Mouse (Mus musculus) heart, postnatal 0 days (tissue): ENCODE data around the gene Celf2. TPM values are rescaled to one million over a fixed set of nuclear protein-coding genes. Genes with fewer than 3 reads are reported as not detected.
A peak's percentile ranks its signal among the peaks of the same experiment; 100 is the strongest.

Source experiments
- ATAC-seq: fragments of 200-750 bp; cut with Nextera tagmentation; 2 replicates; pipeline ENCODE4 v1.8.0; 2017; ENCODE audit warnings: low read depth, moderate number of reproducible peaks, moderate library complexity; ENCODE audit not compliant: insufficient read depth
- DNase-seq: peaks from one replicate; pipeline ENCODE4 v3.0.0-alpha.2; 2016; ENCODE audit warnings: low spot score
- H3K27ac ChIP-seq: fragments of 300-500 bp; sonication (generic); 2 replicates; pipeline ENCODE4 v1.5.1; 2014; ENCODE audit warnings: low read depth, mild to moderate bottlenecking
- H3K27me3 ChIP-seq: fragments of 300-500 bp; sonication (generic); 2 replicates; pipeline ENCODE4 v1.6.1; 2014; ENCODE audit warnings: low read length, mixed read lengths; ENCODE audit not compliant: control insufficient read depth, insufficient read depth
- H3K36me3 ChIP-seq: fragments of 300-500 bp; sonication (generic); replicated peaks from 2 replicates; pipeline ENCODE4 v1.6.1; 2014; ENCODE audit warnings: low read length, mixed read lengths; ENCODE audit not compliant: control insufficient read depth, insufficient read depth
- H3K4me1 ChIP-seq: fragments of 300-500 bp; sonication (generic); 2 replicates; pipeline ENCODE4 v1.6.1; 2014; ENCODE audit warnings: antibody characterized with exemption; ENCODE audit not compliant: control insufficient read depth, insufficient read depth
- H3K4me2 ChIP-seq: fragments of 300-500 bp; sonication (generic); 2 replicates; pipeline ENCODE4 v1.6.1; 2014; ENCODE audit warnings: low read depth, mild to moderate bottlenecking, low read length, moderate library complexity
- H3K4me3 ChIP-seq: fragments of 300-500 bp; sonication (generic); 2 replicates; pipeline ENCODE4 v1.5.1; 2014; ENCODE audit warnings: low read depth, low read length
- H3K9ac ChIP-seq: fragments of 300-500 bp; sonication (generic); replicated peaks from 2 replicates; pipeline ENCODE4 v1.6.1; 2014; ENCODE audit warnings: low read depth, low read length, mixed read lengths
- H3K9me3 ChIP-seq: fragments of 300-500 bp; sonication (generic); replicated peaks from 2 replicates; pipeline ENCODE4 v1.6.1; 2016; ENCODE audit warnings: low read length; ENCODE audit not compliant: control insufficient read depth
- CTCF ChIP-seq: IDR thresholded peaks from 2 replicates; pipeline ENCODE4 v1.5.1; 2016; ENCODE audit warnings: antibody characterized with exemption, control low read depth, low read depth
- EP300 ChIP-seq: IDR thresholded peaks from 2 replicates; pipeline ENCODE4 v1.6.1; 2016; ENCODE audit warnings: antibody characterized with exemption, low read depth
- WGBS: fragments of 180-500 bp; shearing (Covaris S2); extraction: QIAGEN DNeasy Blood & Tissue Kit; methylation state at CpG from one replicate; pipeline ENCODE4 v1.1.7; 2014; 5-methylcytosine and 5-hydroxymethylcytosine counted together
- polyA plus RNA-seq: library from polyadenylated mRNA; unstranded; fragments of >200 nt; fragmentation: Nextera tagmentation; extraction: Ambion mirVana; gene quantifications from 2 replicates; pipeline ENCODE4 v1.2.1, GENCODE M21; 2015
- total RNA-seq: library from RNA; depleted of rRNA; stranded (reverse); fragments of >200 nt; gene quantifications from 2 replicates; pipeline ENCODE4 v1.2.3, GENCODE M21; 2014; ENCODE audit warnings: low replicate concordance

Celf2 gene
- total and polyA plus RNA-seq, 2 experiments from 2014 or later = 47.6 to 64.9 TPM

DNA sequence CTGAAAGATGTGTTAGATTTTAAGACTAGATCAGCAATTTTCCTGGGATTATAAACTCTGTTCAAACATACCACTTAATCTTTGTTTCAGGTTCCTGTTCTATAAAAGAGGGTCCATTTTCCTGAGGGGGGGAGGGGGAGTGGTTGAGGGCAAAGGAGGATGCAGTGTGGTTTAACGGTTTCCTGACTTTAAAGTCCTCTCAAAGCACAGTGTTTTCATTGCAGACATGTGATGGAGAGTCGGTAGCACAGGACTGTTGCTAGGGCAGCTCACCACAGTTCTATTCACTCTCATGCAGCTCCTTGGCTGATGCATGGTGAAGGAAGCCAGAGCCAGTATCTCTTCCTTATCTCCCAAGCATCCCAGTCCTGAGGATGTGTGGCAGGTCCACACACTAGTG is 802.1 kb downstream of the Celf2 start:
- no peaks in the 10 kb centered on the region for H3K9me3 ChIP-seq
- H3K4me1 ChIP-seq = 0 out of 2 replicates have a peak, but pooled peaks cover 13% of the 10 kb centered on the region
- 29% methylated on average over 2 of the region's 2 CpGs for WGBS
- peak overlapping the region; percentile 34; the same call in 1 of the 2 replicates for H3K27ac ChIP-seq
- no peak overlapping the region for H3K4me2 ChIP-seq
- no peak for TF ChIP-seq EP300
- TF ChIP-seq CTCF = no peak
- H3K27me3 ChIP-seq = no peaks in the 10 kb centered on the region
- no peaks in the 10 kb centered on the region for H3K36me3 ChIP-seq
- H3K9ac ChIP-seq = no peak overlapping the region
- H3K4me3 ChIP-seq = no peak overlapping the region
- no peak for ATAC-seq
- DNase-seq = no peak

DNA sequence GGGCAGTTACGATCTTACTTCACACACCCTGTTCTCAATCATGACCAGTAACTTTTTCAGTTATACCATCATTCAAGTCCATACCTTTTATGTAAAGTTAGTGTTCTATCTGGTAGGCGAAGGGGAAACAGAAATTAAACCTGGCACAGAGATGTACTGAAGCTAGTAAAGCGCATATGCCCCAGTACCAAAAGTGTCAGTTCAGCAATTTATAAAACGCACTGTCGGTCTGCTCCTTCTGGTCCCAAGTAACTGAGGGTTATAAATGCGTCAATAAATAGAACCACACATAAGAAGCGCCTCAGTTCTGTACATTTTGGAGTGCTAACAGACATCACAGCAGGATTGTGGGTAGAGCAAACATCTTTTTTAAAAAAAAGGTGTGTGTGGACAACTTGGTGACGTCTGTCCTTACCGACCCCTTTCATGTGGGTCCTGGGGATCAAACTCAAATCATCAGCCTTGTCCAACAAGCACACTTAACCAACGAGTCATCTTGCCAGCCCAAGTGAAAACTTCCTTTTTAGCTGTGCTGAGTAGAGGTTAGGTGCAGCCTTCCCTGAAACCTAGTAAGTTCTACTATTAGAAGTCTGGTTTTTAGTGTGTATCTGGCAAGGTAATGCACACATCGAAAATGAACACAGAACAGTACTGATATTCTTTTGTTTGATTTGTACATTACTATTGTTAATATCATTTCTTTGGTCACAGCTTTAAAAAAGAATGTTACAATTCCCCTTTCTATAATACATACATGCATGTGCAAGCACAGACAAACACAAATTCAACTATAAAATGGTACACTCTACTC is 803.2 kb downstream of the Celf2 start:
- Histone ChIP-seq H3K27me3 (no peaks in the 10 kb centered on the region), H3K27ac (peak overlapping the region; percentile 4; the same call in 1 of the 2 replicates), H3K4me2 (no peak overlapping the region), H3K4me3 (no peak overlapping the region), H3K36me3 (no peaks in the 10 kb centered on the region), H3K4me1 (0 out of 2 replicates have a peak, but pooled peaks cover 13% of the 10 kb centered on the region), H3K9ac (no peak overlapping the region), H3K9me3 (no peaks in the 10 kb centered on the region)
- ATAC-seq = no peak
- no peak for TF ChIP-seq CTCF
- no peak for TF ChIP-seq EP300
- WGBS = 77% methylated on average over 11 of the region's 11 CpGs
- no peak for DNase-seq

DNA sequence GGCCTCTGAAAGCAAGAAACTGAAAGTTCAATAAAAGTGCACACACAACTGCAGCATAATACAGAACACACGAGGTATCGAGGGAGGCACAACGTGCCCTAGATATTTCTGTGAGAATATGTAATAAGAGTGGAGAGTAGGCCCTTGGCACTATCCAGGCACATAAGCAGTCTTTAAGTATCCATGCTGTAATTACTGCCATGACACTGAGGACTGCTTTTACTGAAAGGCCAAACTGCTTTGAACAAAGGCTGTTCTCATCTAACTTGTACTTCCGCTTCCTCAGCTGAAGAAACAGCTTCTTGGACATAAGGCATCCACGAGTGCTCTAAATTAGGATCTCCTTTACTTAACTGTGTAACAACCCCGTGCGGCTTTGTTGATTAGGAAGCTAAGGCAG is 803.9 kb downstream of the Celf2 start:
- ATAC-seq (no peak), DNase-seq (no peak)
- Histone ChIP-seq H3K4me3 (no peak overlapping the region), H3K27ac (no peak overlapping the region), H3K4me1 (0 out of 2 replicates have a peak, but pooled peaks cover 13% of the 10 kb centered on the region), H3K36me3 (no peaks in the 10 kb centered on the region), H3K27me3 (no peaks in the 10 kb centered on the region), H3K4me2 (no peak overlapping the region), H3K9ac (no peak overlapping the region), H3K9me3 (no peaks in the 10 kb centered on the region)
- WGBS = 71% methylated on average over 7 of the region's 7 CpGs
- TF ChIP-seq EP300 (no peak), CTCF (no peak)

DNA sequence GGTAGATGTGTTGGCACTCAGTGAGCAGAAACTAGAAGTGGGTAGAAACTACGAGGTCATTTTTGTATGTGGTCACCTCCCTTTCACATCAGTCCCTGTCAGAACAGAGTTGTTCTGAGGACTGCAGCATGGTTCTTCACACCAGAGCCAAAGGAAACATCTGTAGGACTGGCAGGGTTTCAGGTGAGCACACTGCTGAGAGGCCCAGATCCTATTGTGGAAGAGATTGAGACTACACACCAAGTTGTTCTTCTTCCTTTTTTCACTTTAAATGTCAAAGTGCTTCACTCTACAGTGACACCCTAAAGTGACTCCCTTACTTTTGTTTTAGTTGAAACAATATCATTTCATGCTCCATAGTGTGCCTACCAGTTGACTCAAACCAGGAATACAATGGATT is 804.6 kb downstream of the Celf2 start:
- Histone ChIP-seq H3K36me3 (no peaks in the 10 kb centered on the region), H3K9ac (no peak overlapping the region), H3K9me3 (no peaks in the 10 kb centered on the region), H3K4me2 (no peak overlapping the region), H3K27ac (no peak overlapping the region), H3K4me3 (no peak overlapping the region), H3K27me3 (no peaks in the 10 kb centered on the region), H3K4me1 (0 out of 2 replicates have a peak, but pooled peaks cover 13% of the 10 kb centered on the region)
- 68% methylated on average over 1 of the region's 1 CpGs for WGBS
- no peak for TF ChIP-seq EP300
- no peak for TF ChIP-seq CTCF
- DNase-seq = no peak
- ATAC-seq = no peak

DNA sequence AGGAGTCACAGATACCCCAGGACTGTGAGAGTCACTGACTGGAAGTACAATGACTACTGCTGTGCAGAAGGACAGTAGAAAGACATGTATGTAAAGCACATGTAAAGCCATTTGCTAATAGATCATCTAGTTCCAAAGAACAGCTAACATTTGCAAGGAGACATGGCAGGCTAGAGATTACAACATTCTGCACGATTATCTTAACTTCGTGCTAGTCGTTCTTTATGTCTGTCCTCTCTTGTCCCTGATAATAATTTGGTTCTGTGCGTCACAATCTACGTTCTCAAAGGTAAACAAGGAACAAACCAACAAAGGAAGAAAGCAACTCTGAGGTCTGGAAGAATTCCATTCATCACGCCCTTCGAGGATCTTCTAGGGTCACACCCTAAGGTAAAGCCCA is 805.0 kb downstream of the Celf2 start:
- no peak for TF ChIP-seq CTCF
- TF ChIP-seq EP300 = no peak
- H3K36me3 ChIP-seq = no peaks in the 10 kb centered on the region
- H3K4me1 ChIP-seq = 0 out of 2 replicates have a peak, but pooled peaks cover 13% of the 10 kb centered on the region
- no peak overlapping the region for H3K4me3 ChIP-seq
- H3K9ac ChIP-seq = no peak overlapping the region
- H3K27ac ChIP-seq = no peak overlapping the region
- no peaks in the 10 kb centered on the region for H3K27me3 ChIP-seq
- WGBS = 72% methylated on average over 7 of the region's 7 CpGs
- no peak overlapping the region for H3K4me2 ChIP-seq
- no peak for DNase-seq
- ATAC-seq = no peak
- no peaks in the 10 kb centered on the region for H3K9me3 ChIP-seq

DNA sequence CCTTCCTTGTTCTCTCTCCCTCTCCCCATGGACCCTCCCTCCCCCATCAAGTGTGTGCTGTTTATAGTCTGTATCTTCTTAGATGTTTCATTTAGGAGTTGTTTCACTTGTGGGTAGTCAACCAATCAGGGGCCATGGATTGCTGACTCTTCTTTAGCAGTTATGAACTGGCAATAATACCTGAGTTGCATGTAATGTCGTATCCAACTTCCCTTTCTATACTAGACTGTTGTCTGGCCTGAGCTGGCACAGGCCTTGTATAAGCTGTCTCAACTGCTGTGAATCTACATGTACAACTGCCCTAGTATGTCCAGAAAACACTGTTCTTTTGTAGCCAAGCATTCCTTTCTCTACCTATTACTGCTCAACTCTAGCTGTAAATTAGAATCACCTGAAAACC is 813.0 kb downstream of the Celf2 start:
- WGBS = 69% methylated on average over 1 of the region's 1 CpGs
- no peaks in the 10 kb centered on the region for H3K27me3 ChIP-seq
- no peak for TF ChIP-seq EP300
- no peak for TF ChIP-seq CTCF
- peaks cover 20% of the 10 kb centered on the region for H3K4me1 ChIP-seq
- H3K36me3 ChIP-seq = no peaks in the 10 kb centered on the region
- ATAC-seq (no peak), DNase-seq (no peak)
- no peak overlapping the region for H3K4me2 ChIP-seq
- no peaks in the 10 kb centered on the region for H3K9me3 ChIP-seq
- peak overlapping the region; percentile 55 for H3K27ac ChIP-seq
- no peak overlapping the region for H3K4me3 ChIP-seq
- no peak overlapping the region for H3K9ac ChIP-seq
